Mouse (Mus musculus) embryonic stem cell, embryonic (primary cell): ENCODE data around the gene Gm11111.
"Not testable (repeated sequence)": the region's sequence is repeated elsewhere in the genome, so short reads cannot be mapped to it uniquely, and the experiment has no call there.

Experiments
- CTCF ChIA-PET, 4 experiments: fragments of 300-600 bp in 2 of 4; fragments of 350-600 bp in 2 of 4; sonication (Branson Sonifier 250); formaldehyde crosslinking; loops; one replicate each; lab custom pipeline; 2022; ENCODE audit warnings: inconsistent platforms in 2 of 4; lab: Charles Lee
- POLR2A ChIA-PET, 4 experiments: fragments of 300-600 bp in 2 of 4; fragments of 350-600 bp in 2 of 4; sonication (Branson Sonifier 250); formaldehyde crosslinking; loops; one replicate each; lab custom pipeline; 2022; ENCODE audit warnings: antibody characterized with exemption in 4 of 4, inconsistent platforms in 1 of 4; lab: Charles Lee

Gm11111 gene

DNA sequence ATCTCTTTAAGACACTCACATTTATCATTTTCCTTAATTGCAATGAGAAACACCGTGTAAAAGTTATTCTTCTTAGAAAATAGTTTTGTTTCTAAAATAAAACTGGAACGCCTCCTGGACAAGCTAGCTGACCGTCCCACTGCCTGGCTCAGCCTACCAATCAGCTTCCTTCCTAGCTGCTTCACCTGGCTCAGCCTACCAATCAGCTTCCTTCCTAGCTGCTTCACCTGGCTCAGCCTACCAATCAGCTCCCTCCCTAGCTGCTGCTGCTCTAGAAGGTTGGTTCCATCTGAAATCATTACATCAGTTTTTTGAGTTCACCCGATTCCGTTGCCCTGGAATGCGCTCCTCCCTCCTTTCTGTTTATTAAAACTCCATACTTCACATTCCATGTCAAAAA, 24.0 kb downstream of the Gm11111 start:
- CTCF ChIA-PET = not testable (repeated sequence)
- POLR2A ChIA-PET = interaction anchor here in 1 of 4 experiments (1.8 kb wide), 1 partner anchor 17 kb away, joined by 3 read pairs; no protein-coding TSS in a partner anchor

DNA sequence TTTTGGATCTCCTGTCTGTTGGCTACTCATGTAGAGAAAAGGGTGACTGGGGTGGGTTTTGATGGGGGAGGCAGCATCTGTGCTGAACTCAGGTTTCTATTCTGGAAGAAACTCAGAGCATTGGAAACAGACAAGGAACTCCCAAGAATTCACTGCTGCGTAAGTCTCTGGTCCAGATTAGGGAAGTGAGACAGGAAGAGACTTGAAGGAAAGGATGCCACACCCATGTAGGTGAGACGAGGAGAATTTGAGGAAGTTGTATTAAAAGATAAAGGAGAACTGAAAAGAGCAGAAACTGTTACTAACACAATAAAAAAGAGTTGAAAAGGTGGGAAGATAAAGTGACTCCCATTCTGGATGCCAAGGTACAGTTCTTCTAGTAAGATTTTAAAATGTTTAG, 25.9 kb downstream of the Gm11111 start:
- CTCF ChIA-PET = no interaction called here
- POLR2A ChIA-PET = no interaction called here

GRCm38 (mm10) chr5:98580811-98581210, 28.3 kb downstream of the Gm11111 start:
- ChIA-PET POLR2A (no interaction called here), CTCF (no interaction called here)

- ChIA-PET POLR2A (no interaction called here), CTCF (no interaction called here)
These were observed 29.6 kb downstream of the Gm11111 start for GRCm38 (mm10) chr5:98582051-98582450.

GRCm38 (mm10) chr5:98585915-98586314, 33.4 kb downstream of the Gm11111 start:
- POLR2A ChIA-PET = no interaction called here
- CTCF ChIA-PET = no interaction called here
